Mouse (Mus musculus) lung, postnatal 25 days (tissue): ENCODE measurements around the gene Slc25a45.
A peak's percentile ranks its signal among the peaks of the same experiment; 100 is the strongest.

ENCODE experiments used
- DNase-seq: peaks from one replicate; pipeline ENCODE4 v3.0.0; 2022; ENCODE audit warnings: low spot score

Slc25a45 gene

DNA sequence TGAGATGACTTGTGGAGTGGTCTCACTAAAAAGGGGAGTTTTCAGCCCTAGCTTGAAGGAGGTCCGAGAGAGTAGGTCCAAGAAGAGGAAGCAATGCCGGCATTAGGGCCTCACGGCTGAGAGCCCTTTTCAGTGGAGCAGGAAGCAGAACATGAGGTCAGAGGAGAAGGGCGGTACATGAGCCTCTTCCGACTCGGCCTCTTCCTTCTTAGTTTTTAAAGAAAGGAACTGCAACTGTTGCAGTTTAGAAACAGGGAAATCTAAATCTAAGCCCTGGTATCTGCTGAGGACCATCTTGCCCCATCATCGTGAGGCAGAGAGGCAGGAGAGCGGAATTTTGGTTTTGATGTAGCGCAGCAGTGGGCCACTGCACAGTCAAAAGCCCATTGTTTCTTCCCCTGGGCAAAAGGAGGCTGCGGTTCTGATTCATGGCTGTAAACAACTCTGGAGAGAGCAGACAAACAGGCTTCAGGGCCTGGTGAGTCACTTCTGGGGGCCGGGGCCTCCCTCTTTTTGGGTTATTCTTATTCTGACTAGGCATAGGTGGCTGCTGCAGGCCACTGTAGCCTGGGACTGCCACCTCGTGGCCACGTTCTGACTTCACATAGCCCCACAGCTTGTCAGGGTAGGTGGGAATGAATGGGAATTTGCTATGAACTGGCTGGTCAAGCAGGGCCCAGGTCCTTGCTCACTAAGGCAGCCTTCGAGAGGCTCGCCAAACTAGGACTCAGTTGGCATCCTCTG lies at the start of gene Slc25a45:
TSS of gene Slc25a45 (plus strand) at position 191 of the 744 bp plus-strand sequence.
- peak; percentile 83 for DNase-seq

DNA sequence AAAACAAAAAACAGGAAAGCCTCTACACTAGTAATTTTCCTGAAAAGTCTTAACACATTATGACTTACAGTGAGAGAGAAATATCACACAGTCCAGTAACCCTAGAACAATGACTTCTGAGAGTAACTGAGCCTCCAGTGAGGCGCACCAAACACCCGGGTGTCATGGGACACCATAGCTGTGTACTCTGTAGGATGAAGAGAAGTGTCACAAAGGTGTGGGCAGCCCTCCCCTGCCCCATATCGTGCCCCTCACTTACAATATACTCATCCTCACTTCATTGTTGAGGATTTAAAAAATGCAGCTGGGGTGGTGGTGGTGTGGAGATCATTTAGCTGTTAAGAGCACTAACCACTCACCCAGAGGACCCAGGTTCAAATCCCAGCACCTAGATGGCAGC lies 49.5 kb upstream of the Slc25a45 start:
- no peak for DNase-seq

DNA sequence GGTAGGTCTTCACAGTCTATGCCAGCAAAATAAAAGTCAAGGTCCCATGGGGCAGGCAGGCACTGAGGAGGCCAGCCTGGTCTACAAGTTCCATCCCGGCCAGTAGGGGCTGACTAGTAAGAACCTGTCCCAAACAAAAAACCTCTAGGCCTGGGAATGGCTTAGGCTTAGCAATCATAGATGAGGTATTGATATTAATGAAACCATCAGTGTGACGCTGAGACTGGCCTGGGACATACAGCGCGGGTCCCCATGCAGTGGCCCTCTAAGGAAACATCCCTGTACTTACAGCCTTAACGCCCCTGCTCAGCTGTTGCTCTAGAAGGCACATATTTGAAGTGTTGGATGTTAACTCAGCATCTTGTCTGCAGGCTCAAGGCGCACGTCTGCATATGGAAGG lies 48.7 kb upstream of the Slc25a45 start:
- no peak for DNase-seq

DNA sequence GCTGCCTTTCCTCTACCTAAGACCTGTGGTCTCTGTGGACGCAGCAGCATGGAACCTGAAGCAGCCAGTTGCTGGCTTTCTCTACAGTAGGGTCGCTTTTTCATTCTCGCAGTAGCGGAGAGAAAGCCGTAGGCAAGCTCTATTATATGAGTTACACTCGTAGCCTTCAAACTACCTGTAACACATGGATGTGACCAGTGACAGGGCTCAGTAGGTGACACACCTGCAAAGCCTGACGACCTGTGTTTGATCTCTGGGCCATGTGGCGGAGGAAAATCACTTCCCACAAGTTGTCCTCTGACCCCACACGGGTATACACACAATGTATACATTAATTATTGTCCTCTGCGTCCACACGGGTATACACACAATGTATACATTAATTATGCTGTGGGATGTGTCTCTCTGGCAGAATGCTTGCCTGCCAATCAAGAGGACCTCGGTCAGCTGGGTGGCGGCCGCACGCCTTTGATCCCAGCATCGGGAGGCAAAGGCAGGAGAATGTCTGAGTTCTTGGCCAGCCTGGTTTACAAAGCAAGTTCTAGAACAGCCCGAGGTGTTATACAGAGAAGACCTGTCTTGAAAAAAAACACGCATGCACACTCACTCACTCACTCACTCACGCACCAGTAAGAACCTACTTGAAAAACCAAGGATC lies 47.5 kb upstream of the Slc25a45 start:
- no peak for DNase-seq

DNA sequence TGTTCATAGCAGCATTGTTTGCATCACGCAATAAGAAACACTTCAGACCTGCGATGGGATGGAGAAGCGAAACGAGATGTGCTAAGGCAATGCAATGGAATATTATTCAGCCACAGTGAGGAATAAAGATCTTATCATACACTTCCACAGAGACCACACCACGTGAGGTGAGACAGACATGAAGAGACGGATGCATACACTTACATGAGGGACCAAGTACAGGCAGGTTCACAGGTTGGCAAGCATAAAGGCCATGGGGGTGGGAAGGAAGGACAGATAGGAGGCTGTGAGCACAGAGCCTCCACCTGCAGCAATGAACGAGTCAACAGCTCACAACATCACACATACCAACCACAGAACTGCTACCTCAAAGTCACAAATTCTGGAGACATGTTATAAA lies 46.8 kb upstream of the Slc25a45 start:
- no peak for DNase-seq

DNA sequence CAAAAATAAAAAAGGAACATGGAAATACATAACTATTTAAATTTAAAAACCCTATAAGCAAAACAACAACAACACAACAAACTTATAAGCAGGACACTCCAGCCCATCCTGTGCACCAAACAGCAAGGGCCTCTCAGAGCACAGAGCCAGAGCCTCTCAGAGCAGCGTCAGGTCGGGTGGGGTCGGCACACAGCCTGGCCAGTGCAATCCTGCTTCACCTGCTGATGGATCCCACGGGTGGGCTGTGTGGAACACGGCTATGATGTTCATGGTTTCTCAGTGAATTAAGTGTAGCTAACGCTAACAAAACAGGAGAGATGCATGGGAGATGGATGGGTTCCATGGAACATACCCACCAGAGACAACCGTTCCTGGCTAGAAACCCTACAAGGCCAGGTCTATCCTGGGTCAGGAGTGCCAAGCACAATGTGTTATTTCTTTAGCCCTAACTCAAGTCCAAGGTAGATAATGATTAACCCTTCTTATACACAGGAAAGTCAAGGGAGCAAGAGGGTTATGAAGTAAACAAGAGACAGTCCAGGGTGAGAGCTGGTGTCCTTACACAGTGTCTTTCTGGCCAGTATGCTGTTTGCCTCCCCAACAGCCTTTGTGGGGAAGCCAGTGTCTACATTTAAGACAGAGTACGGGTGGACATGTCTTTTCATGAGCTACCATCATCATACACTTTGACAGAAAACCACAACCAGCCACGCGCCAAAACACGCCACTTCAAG lies 46.2 kb upstream of the Slc25a45 start:
- DNase-seq: no peak

DNA sequence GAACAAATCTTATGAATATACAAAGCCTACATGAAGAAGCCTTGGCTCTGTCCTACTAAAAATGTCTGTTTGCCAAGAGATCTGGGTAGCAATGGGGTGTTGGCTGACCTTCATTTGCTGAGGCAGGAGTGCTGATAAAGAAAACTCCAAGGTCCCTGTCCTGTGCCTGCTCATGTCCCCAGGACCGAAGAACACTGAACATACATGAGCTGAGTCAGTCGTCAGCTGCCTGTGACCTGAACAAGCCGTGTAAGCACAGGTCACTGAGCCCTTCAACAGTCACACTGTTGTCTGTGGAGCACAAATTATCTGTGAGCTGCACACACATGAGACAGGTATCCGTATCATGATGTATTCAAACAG lies 45.7 kb upstream of the Slc25a45 start:
- no peak for DNase-seq

DNA sequence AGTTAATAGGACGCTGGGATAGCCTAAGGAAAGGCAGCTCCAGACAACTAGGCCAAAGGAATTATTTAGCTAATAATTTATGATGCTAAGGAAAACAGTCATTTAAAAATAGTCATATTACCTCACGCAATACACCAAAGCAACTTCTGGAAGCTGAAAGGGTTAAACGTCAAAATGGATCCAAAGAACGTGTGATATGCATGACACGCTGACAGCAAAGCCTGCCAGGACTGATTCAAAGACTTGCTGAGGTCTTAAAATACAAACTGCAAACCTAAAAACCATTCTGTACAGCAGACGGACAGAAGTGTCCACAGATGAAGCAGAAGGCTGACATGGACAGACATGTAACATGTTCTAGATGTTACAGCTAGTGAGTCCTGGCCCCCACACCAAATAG lies 45.3 kb upstream of the Slc25a45 start:
- no peak for DNase-seq

DNA sequence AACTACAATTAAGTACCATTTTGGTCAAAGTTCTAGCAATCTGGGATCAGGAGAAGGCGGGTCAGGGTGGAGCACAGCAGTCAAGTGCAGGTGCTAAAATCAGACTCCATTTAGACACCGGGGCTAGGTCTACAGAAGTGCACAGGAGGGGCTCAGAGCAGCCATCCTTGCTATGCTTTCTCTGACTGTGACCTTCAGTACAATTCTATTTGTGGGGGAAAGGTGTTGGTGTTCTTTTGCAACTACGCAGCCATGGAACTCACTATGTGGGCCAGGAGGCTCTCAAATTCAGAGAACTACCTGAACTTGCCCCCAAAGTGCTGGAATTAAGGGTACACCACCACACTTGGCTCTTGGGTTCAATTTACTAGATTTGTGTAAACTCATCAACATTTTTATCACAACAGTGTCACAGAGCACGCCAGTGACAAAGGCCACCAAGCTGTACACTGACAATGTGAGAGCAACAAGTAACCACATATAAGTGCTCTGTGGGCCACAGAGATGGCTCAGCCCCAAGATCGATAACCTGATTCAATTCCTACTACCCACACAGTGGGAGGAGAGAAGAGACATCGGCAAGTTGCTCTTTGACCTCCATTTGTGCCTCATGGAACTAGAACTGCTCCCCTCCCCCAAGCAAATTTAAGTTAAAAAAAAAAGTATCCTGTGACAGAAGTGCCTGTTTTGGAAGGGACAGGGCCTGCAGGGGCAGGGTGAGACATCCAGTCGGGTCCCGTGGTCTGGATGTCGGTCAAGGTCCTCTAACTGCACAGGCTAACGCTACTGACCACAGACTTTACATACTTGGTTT lies 44.1 kb upstream of the Slc25a45 start:
- no peak for DNase-seq

DNA sequence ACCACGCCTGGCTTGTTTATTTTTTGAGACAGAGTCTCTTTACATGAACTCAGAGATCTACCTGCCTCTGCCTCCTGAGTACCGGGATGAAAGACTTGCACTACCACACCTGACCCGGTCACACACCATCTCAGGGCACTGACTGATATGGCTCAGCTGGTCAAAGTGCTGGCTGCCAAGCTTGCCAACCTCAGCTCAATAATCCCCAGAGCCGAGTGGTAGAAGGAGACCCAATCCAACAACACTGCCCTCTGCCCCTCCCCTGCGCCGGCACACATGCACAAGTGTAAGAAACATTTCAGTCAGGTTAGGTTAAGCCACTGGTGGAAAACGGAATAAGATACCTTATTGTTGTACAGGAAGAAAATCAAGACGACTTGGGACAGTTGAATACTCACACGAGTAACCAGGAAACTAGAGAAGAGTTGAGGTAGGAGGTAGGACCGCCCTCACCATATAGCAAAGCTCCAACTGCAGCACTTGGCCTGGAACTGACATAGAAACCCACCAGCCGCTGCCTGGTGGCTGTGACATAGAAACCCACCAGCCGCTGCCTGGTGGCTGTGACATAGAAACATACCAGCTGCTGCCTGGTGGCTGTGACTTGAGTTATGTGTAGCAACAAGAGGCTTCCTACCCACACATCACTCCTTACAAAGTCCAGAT lies 43.2 kb upstream of the Slc25a45 start:
- DNase-seq: no peak

DNA sequence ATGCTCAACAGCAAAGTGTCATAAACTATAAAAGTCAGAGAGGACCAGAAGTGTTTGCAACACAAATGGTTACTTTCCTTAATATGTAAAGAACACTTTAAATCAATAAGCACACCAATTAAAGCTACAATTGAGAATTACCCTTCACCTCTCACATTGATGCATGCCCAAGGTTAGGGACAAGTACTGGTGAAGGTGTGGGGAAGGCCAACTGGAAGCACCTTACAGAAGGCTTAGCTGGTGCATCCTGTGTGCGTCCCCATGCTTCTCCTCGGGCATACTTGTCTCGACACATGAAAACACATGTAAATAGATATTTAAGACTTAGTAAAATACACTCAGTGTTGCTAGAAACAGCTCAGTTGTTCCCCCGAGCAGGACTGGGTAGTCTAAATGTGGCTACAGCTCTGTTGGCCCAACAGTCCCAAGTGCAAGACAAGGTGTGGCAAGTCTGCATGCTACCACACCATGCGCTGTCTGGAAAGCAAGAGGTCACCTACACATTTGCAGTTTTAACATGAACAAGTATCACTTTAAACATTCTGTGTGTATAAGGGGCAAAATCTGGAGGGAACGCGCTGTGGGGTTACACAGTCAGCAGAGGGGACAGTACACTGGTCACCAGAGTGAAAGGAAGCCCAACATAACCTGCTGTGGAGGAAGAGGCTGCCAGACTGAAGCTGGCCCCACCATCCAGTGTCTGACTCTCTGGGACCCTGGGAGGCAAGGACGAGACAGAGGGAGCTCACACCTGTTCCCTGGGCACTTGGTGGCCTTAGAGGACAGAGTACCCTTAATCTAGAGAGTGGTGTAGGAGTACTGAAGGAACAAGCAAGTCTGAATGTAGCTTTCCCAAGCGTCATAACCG lies 42.3 kb upstream of the Slc25a45 start:
- DNase-seq: no peak

DNA sequence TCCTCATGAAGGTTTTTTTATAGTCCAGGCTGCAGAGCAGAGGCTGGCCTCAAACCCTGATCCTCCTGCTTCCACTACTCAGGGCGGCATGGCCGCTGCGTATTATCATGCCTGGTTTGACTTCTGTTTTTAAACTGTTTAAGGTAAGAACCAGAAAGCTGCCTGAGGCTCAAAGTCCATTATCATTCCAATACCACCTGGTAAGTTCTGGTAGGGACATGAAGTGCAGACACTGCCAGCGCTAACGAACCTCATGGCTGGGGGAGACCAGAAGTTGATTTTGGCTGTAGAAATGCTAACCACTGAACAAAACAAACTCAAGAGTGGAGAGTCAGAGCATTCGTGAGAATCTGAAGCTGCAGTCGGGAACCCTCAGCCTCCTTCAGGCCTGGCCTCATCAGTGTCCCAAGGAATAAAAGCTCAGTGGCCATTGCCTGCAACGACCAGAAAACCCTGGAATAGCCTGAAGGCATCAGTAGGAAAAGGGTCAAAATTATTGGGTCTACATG lies 41.6 kb upstream of the Slc25a45 start:
- DNase-seq: peak; percentile 5

DNA sequence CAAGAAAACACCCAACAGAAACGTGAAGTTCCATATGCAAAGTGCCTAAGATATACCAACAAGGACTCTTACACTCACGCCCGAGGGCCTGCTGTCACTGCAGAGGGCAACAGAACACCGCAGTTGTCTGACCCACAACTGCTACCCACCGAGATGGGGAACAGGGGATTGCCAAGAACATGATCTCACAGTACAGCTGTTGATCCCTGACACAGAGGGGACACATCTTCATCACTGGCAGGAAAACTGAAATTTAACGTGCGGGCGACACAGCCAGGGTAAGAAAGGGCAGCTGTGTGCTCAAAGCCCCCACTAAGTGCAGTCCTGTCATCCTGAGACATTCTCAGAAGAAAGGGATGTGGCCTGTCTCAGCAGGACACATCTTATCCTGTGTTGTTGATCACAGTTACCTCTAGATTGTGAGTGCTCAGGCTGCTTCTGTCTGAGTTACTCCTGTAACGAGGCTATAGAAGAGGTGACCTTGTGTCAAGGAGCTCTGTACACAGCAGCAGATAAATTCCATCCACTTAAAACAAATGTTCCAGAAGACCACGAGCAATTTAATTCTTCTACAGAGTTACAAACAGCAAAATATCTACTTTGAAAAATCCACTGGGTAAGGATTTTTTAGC lies 40.6 kb upstream of the Slc25a45 start:
- DNase-seq: peak; percentile 12

DNA sequence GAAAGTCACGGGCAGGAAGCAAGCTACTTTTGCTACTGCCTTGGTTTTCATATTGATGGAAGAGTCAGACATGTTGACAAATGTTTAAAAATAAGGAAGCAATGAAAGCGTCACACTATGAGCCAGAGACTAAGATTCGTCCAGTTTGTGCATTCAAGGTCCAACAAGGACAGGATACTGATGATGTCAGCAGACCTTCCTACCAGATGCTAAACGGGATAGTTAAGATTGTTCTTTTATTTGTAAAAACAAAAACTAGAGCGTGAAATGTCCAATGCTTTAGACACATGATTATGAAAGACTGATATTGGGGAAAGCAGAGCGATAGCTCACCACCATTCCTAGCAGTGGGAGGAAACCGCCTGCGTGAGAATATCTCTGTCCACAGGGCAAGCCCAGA lies 40.0 kb upstream of the Slc25a45 start:
- peak; percentile 13 for DNase-seq

DNA sequence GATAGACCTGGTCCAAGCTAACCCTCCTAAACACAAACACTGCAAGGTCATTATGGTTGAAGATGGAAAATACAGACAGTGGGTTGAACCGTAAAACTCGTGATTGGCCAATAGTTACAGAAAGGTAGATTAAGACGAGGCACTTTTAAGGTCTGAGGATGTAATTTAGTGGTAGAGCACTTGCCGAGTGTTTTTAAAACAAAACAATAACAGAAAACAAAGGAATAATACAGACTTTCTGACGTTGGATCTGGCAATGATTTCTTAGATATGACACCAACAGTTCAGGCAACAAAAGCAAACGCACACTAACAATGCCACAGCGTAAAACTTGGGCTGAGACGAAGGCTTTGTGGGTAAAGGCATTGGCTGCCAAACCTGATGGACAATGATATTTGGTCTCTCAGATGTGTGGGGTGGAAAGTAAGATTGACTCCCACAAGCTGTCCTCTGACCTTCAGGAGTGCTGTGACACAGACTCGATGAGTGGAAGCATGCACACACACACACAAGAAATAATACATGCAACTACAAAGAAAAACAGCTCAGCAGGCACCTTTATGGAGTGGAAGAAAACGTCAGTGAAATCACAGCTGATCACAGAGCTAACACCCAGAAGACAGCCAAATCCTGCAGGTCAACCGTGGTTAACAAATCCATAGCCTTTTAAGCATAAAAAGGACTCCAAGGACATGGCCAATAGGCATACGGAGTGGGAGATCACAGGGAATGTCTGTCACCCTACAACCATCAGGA lies 39.3 kb upstream of the Slc25a45 start:
- peak; percentile 2 for DNase-seq

DNA sequence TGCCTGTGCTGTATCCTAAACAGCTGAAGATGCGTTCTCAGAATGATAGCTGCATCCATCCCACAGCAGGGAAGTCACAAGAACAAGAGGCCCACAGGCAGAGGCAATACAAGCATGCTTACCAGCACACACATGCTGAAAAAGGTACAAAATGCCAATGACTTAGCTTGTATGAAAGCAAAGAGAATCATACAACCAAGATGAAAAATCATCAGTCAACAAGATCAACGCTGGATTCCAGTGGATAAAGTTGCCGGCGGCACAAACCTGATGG lies 38.8 kb upstream of the Slc25a45 start:
- no peak for DNase-seq

DNA sequence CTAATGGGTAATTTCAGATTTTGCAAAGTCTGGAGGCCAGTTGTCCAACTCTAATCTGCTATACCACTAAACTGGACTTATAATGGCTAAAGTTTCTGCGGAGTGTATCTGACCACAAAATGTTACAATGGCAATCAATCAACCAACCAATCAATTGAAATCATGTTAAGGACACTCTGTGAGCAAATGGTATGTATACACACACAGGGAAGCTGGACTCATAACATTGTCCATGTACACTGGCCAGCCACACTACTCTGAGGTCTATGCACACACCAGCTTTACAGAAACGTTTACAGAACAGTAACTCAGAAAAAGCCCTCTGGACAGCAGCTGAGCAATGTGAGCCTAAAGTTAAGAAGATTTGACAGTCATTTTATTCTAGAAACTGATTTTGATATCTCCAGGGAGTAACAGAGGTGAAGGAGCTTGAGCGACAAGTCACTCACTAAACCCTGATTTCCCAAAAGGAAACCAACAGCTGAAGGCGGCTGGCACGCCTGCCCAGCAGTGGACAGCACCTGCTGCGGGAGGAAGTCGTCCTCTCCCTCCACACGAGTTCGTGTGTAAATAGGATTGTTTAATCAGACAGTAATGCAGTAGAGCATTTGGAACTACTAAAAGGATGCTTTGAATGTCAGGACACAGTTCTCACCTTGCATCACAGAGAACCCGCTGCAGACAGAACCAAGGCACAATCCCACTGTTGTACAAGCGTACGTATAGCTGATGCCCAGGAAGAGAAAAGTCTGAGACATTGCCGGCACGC lies 38.1 kb upstream of the Slc25a45 start:
- no peak for DNase-seq

DNA sequence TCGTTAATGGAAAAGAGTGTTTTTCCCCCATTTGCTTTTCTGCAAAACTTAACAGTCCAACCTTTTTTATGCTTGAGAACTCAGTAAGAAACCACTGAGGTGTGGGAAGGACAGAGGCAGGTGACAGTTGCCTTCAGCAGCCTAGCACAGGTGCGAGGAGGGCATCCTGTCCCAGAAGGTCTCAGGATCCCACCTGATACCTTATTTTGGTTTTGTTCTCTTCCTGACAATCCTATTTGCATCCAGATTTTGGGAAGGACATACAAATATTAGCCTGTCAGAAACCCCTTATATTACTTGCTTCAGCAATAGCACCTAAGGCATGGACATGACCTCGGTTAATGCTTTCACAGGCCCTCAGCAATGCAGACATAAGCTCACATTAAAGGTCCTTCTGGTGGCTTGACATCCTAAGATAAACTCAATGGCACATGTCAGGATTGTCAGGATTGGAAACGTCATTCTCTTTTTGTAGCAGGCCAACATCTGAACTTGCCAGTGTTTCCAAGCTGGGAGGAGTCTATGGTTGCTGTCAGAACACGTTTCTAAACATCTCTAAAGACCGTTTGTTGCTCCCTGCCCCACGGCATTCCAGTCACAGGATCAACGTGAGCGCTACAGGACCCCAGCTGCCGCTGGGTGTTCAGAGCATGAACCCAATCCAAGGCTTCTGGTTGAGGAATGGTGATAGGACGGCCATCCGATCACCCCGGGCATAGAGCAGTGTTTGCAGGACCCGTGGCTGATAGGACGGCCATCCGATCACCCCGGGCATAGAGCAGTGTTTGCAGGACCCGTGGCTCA lies 37.3 kb upstream of the Slc25a45 start:
- no peak for DNase-seq
